Mouse (Mus musculus): Measurements from ENCODE around the gene Cytip. TPM values are rescaled to one million over a fixed set of nuclear protein-coding genes. Genes with fewer than 3 reads are reported as not detected.
"Not testable (repeated sequence)": the region's sequence is repeated elsewhere in the genome, so short reads cannot be mapped to it uniquely, and the experiment has no call there.

The Cytip gene
- polyA plus RNA-seq, 1 experiment from 2014 or later = 0.30 TPM

GRCm38 (mm10) chr2:58136526-58136925 lies 58.8 kb downstream of the Cytip start:
- WGBS = 94% methylated on average over 4 of the region's 4 CpGs
- Histone ChIP-seq H3K4me3 (no peak overlapping the region), H3K27ac (no peak overlapping the region), H3K9me3 (no peaks in the 10 kb centered on the region), H3K36me3 (no peaks in the 10 kb centered on the region), H3K27me3 (ENCODE audit: insufficient read depth, poor library complexity, severe bottlenecking) (no peaks in the 10 kb centered on the region), H3K4me1 (replicated peaks) (no peaks in the 10 kb centered on the region)
- no peak for DNase-seq (ENCODE audit: low spot score)

- DNase-seq (ENCODE audit: low spot score) = no peak
- 85% methylated on average over 2 of the region's 2 CpGs for WGBS
- H3K27me3 ChIP-seq (ENCODE audit: insufficient read depth, poor library complexity, severe bottlenecking) = no peaks in the 10 kb centered on the region
- H3K4me1 ChIP-seq (replicated peaks) = no peaks in the 10 kb centered on the region
- no peak overlapping the region for H3K27ac ChIP-seq
- H3K9me3 ChIP-seq = no peaks in the 10 kb centered on the region
- no peak overlapping the region for H3K4me3 ChIP-seq
- no peaks in the 10 kb centered on the region for H3K36me3 ChIP-seq
These were observed 60.3 kb downstream of the Cytip start for GRCm38 (mm10) chr2:58135061-58135463.

- Histone ChIP-seq H3K27ac (no peak overlapping the region), H3K27me3 (ENCODE audit: insufficient read depth, poor library complexity, severe bottlenecking) (no peaks in the 10 kb centered on the region), H3K36me3 (no peaks in the 10 kb centered on the region), H3K4me1 (replicated peaks) (no peaks in the 10 kb centered on the region), H3K4me3 (no peak overlapping the region), H3K9me3 (no peaks in the 10 kb centered on the region)
- no peak for DNase-seq (ENCODE audit: low spot score)
- 79% methylated on average over 2 of the region's 2 CpGs for WGBS
These were observed 62.7 kb downstream of the Cytip start for GRCm38 (mm10) chr2:58132597-58132996.

GRCm38 (mm10) chr2:58129903-58130302 lies 65.4 kb downstream of the Cytip start:
- DNase-seq (ENCODE audit: low spot score) = no peak
- Histone ChIP-seq H3K27ac (no peak overlapping the region), H3K4me3 (no peak overlapping the region), H3K9me3 (no peaks in the 10 kb centered on the region), H3K4me1 (replicated peaks) (no peaks in the 10 kb centered on the region), H3K27me3 (ENCODE audit: insufficient read depth, poor library complexity, severe bottlenecking) (no peaks in the 10 kb centered on the region), H3K36me3 (no peaks in the 10 kb centered on the region)
- 87% methylated on average over 5 of the region's 5 CpGs for WGBS

- Histone ChIP-seq H3K4me3 (no peak overlapping the region), H3K27ac (no peak overlapping the region), H3K36me3 (no peaks in the 10 kb centered on the region), H3K9me3 (no peaks in the 10 kb centered on the region), H3K27me3 (ENCODE audit: insufficient read depth, poor library complexity, severe bottlenecking) (no peaks in the 10 kb centered on the region), H3K4me1 (replicated peaks) (no peaks in the 10 kb centered on the region)
- no peak for DNase-seq (ENCODE audit: low spot score)
- WGBS = 80% methylated on average over 4 of the region's 4 CpGs
These were observed 84.2 kb downstream of the Cytip start for GRCm38 (mm10) chr2:58111105-58111504.

GRCm38 (mm10) chr2:58107887-58108286 lies 87.4 kb downstream of the Cytip start:
- not testable (repeated sequence) for H3K4me1 ChIP-seq (replicated peaks); H3K4me3 ChIP-seq; H3K27ac ChIP-seq; H3K27me3 ChIP-seq (ENCODE audit: insufficient read depth, poor library complexity, severe bottlenecking); H3K9me3 ChIP-seq; DNase-seq (ENCODE audit: low spot score); H3K36me3 ChIP-seq
- 90% methylated on average over 16 of the region's 16 CpGs for WGBS

- DNase-seq (ENCODE audit: low spot score) = no peak
- Histone ChIP-seq H3K9me3 (no peaks in the 10 kb centered on the region), H3K4me1 (replicated peaks) (no peaks in the 10 kb centered on the region), H3K36me3 (no peaks in the 10 kb centered on the region), H3K27ac (no peak overlapping the region), H3K27me3 (ENCODE audit: insufficient read depth, poor library complexity, severe bottlenecking) (no peaks in the 10 kb centered on the region), H3K4me3 (no peak overlapping the region)
- 91% methylated on average over 6 of the region's 6 CpGs for WGBS
These were observed 88.3 kb downstream of the Cytip start for GRCm38 (mm10) chr2:58107046-58107445.

- Histone ChIP-seq H3K4me3 (no peak overlapping the region), H3K9me3 (no peaks in the 10 kb centered on the region), H3K27ac (no peak overlapping the region), H3K36me3 (no peaks in the 10 kb centered on the region), H3K4me1 (replicated peaks) (no peaks in the 10 kb centered on the region), H3K27me3 (ENCODE audit: insufficient read depth, poor library complexity, severe bottlenecking) (no peaks in the 10 kb centered on the region)
- 75% methylated on average over 1 of the region's 1 CpGs for WGBS
- no peak for DNase-seq (ENCODE audit: low spot score)
These were observed 100.5 kb downstream of the Cytip start for GRCm38 (mm10) chr2:58094818-58095217.

GRCm38 (mm10) chr2:58086420-58086819 lies 108.9 kb downstream of the Cytip start:
- 86% methylated on average over 1 of the region's 1 CpGs for WGBS
- no peaks in the 10 kb centered on the region for H3K4me1 ChIP-seq (replicated peaks)

GRCm38 (mm10) chr2:58079849-58080248 lies 115.5 kb downstream of the Cytip start:
- H3K27ac ChIP-seq = no peak overlapping the region
- WGBS = 73% methylated on average over 1 of the region's 1 CpGs
- H3K4me1 ChIP-seq (replicated peaks) = no peaks in the 10 kb centered on the region
- DNase-seq (ENCODE audit: low spot score) = no peak
- no peaks in the 10 kb centered on the region for H3K27me3 ChIP-seq (ENCODE audit: insufficient read depth, poor library complexity, severe bottlenecking)
- H3K4me3 ChIP-seq = no peak overlapping the region
- H3K9me3 ChIP-seq = no peaks in the 10 kb centered on the region
- no peaks in the 10 kb centered on the region for H3K36me3 ChIP-seq

More at GRCm38 (mm10) chr2:58086420-58086819, 108.9 kb downstream of the Cytip start:
- no peak for DNase-seq (ENCODE audit: low spot score)
- no peaks in the 10 kb centered on the region for H3K9me3 ChIP-seq
- H3K27me3 ChIP-seq (ENCODE audit: insufficient read depth, poor library complexity, severe bottlenecking) = no peaks in the 10 kb centered on the region
- H3K4me3 ChIP-seq = no peak overlapping the region
- H3K36me3 ChIP-seq = no peaks in the 10 kb centered on the region
- H3K27ac ChIP-seq = no peak overlapping the region

Other genes with a start within 250 kb of the Cytip start
- 0.29 and 0.31 TPM in 2 replicates for gene Galnt5, start 197.6 kb downstream of the Cytip start, polyA plus RNA-seq (2016; fragmentation: Nextera tagmentation; extraction: Ambion mirVana)
- 0.04 and 0.18 TPM in 2 replicates for gene Ermn, start 142.7 kb downstream of the Cytip start, polyA plus RNA-seq (2016; fragmentation: Nextera tagmentation; extraction: Ambion mirVana)
- 0.09 and 0.43 TPM in 2 replicates for gene Acvr1c, start 162.4 kb upstream of the Cytip start, polyA plus RNA-seq (2016; fragmentation: Nextera tagmentation; extraction: Ambion mirVana)